ENCODE assay signal across 24 mouse cellular contexts in the genomic region with DNA sequence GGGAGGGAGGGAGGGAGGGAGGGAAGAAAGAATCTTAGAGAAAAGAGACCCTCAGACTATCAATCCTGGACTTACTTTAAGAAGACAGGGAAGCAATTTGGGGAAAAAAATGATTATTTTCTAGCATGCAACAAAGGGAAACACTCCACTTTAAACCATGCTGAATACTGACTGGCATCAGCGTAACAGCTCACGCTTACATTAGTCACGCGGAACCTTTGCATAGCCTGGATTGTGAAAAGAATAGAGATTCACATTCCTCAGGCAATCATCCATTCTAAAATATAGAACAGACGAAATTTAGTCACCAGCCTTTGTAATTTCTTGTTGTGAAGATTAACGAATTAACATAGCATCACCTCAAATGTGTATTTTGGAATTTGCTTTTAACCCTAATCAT. TPM values are rescaled to one million over a fixed set of nuclear protein-coding genes. Genes with fewer than 3 reads are reported as not detected.
DNase-seq lines count a peak whose midpoint lies in the region; ATAC-seq lines count a peak whose summit lies in the region.
"Had no signal": no experiment of that assay in that cellular context is flagged by ENCODE, and none has a peak within 500 bp of the region (broad histone marks: within the 10 kb centered on the region; RNA-seq: fewer than 3 reads in every experiment).

No protein-coding gene starts in this region.

- no peaks in the 10 kb centered on the region for H3K36me3 ChIP-seq in midbrain, embryonic 11.5 days (ENCODE audit: control insufficient read depth, insufficient read depth, low read length)
- H3K36me3 ChIP-seq in midbrain, embryonic 16.5 days (ENCODE audit: control insufficient read depth, insufficient read depth, low read length): no peaks in the 10 kb centered on the region
- no peaks in the 10 kb centered on the region for H3K36me3 ChIP-seq in midbrain, embryonic 14.5 days (ENCODE audit: control insufficient read depth, insufficient read depth, low read length)
- no peaks in the 10 kb centered on the region for H3K36me3 ChIP-seq in midbrain, embryonic 13.5 days
- H3K36me3 ChIP-seq: embryonic facial prominence, embryonic 10.5 days; embryonic facial prominence, embryonic 12.5 days; forebrain, embryonic 15.5 days; G1E had no signal

- no peaks in the 10 kb centered on the region for H3K9me3 ChIP-seq in midbrain, embryonic 11.5 days (ENCODE audit: control insufficient read depth, low read length)
- no peaks in the 10 kb centered on the region for H3K9me3 ChIP-seq in midbrain, embryonic 16.5 days (replicated peaks; ENCODE audit: control insufficient read depth, low read length, poor library complexity, severe bottlenecking)
- H3K9me3 ChIP-seq in midbrain, embryonic 14.5 days (ENCODE audit: control insufficient read depth, low read length): no peaks in the 10 kb centered on the region
- H3K9me3 ChIP-seq in midbrain, embryonic 13.5 days: no peaks in the 10 kb centered on the region
- H3K9me3 ChIP-seq: embryonic facial prominence, embryonic 10.5 days; embryonic facial prominence, embryonic 12.5 days; forebrain, embryonic 13.5 days; forebrain, embryonic 15.5 days; G1E had no signal

- 62% methylated on average over 6 of the region's 6 CpGs for WGBS in midbrain, embryonic 11.5 days
- WGBS in midbrain, embryonic 16.5 days: 41% methylated on average over 6 of the region's 6 CpGs
- WGBS in midbrain, embryonic 14.5 days: 24% methylated on average over 6 of the region's 6 CpGs
- WGBS in midbrain, embryonic 13.5 days: 44% methylated on average over 6 of the region's 6 CpGs

- H3K4me3 ChIP-seq in midbrain, embryonic 11.5 days (ENCODE audit: low read depth, low read length): no peak overlapping the region
- H3K4me3 ChIP-seq in midbrain, embryonic 16.5 days (ENCODE audit: low read depth, low read length): no peak overlapping the region
- H3K4me3 ChIP-seq in midbrain, embryonic 14.5 days (replicated peaks; ENCODE audit: low read depth, low read length): no peak overlapping the region
- H3K4me3 ChIP-seq in midbrain, embryonic 13.5 days (replicated peaks): no peak overlapping the region
- H3K4me3 ChIP-seq: embryonic facial prominence, embryonic 10.5 days; embryonic facial prominence, embryonic 12.5 days; forebrain, embryonic 13.5 days; forebrain, embryonic 15.5 days had no signal

- DNase-seq in midbrain, embryonic 11.5 days (ENCODE audit: low spot score, missing footprints): no peak
- peak; percentile 26 for DNase-seq in midbrain, embryonic 14.5 days
- no peak for DNase-seq in urinary bladder, postnatal 14 days (ENCODE audit: low spot score)
- DNase-seq: adrenal gland, adult 2 months; adrenal gland, postnatal 10 days; adrenal gland, postnatal 25 days; B cell, adult 2 months; cerebellum, adult 11-12 months; cerebellum, adult 2 months; cerebellum, adult 9-10 months; cerebellum, postnatal 10 days; cerebellum, postnatal 25 days; forebrain, postnatal 0 days had no signal

- peak; percentile 70; the same call in 1 of the 2 replicates for ATAC-seq in midbrain, embryonic 11.5 days (ENCODE audit: low FRiP score)
- ATAC-seq in midbrain, embryonic 16.5 days: no peak
- no peak for ATAC-seq in midbrain, embryonic 14.5 days (ENCODE audit: low FRiP score, low TSS enrichment)
- ATAC-seq in midbrain, embryonic 13.5 days: no peak
- ATAC-seq: CD4-positive, CD25-positive, alpha-beta regulatory T cell, adult 4 months; forebrain, embryonic 13.5 days; forebrain, embryonic 15.5 days; forebrain, postnatal 0 days had no signal

- no peak overlapping the region for H3K9ac ChIP-seq in midbrain, embryonic 11.5 days (ENCODE audit: low read length)
- no peak overlapping the region for H3K9ac ChIP-seq in midbrain, embryonic 16.5 days (ENCODE audit: low read depth, low read length)
- H3K9ac ChIP-seq in midbrain, embryonic 14.5 days (replicated peaks; ENCODE audit: low read length): no peak overlapping the region
- H3K9ac ChIP-seq in midbrain, embryonic 13.5 days (replicated peaks): no peak overlapping the region
- H3K9ac ChIP-seq: embryonic facial prominence, embryonic 12.5 days; forebrain, embryonic 13.5 days; forebrain, embryonic 15.5 days; forebrain, postnatal 0 days had no signal

- no peak overlapping the region for H3K27ac ChIP-seq in midbrain, embryonic 11.5 days (ENCODE audit: low read depth, low read length)
- no peak overlapping the region for H3K27ac ChIP-seq in midbrain, embryonic 16.5 days (ENCODE audit: low read length)
- no peak overlapping the region for H3K27ac ChIP-seq in midbrain, embryonic 14.5 days (replicated peaks; ENCODE audit: low read depth, low read length)
- no peak overlapping the region for H3K27ac ChIP-seq in midbrain, embryonic 13.5 days
- H3K27ac ChIP-seq: embryonic facial prominence, embryonic 10.5 days; embryonic facial prominence, embryonic 12.5 days; forebrain, embryonic 13.5 days; forebrain, embryonic 15.5 days had no signal

- no peak overlapping the region for H3K4me2 ChIP-seq in midbrain, embryonic 11.5 days
- no peak overlapping the region for H3K4me2 ChIP-seq in midbrain, embryonic 16.5 days (ENCODE audit: low read length)
- no peak overlapping the region for H3K4me2 ChIP-seq in midbrain, embryonic 14.5 days (ENCODE audit: low read length)
- H3K4me2 ChIP-seq in midbrain, embryonic 13.5 days (replicated peaks): no peak overlapping the region
- H3K4me2 ChIP-seq: embryonic facial prominence, embryonic 12.5 days; forebrain, embryonic 13.5 days; forebrain, embryonic 15.5 days had no signal

- H3K27me3 ChIP-seq in midbrain, embryonic 11.5 days (ENCODE audit: control insufficient read depth, insufficient read depth, low read length): no peaks in the 10 kb centered on the region
- no peaks in the 10 kb centered on the region for H3K27me3 ChIP-seq in midbrain, embryonic 16.5 days (ENCODE audit: control insufficient read depth, insufficient read depth, low read depth, low read length)
- no peaks in the 10 kb centered on the region for H3K27me3 ChIP-seq in midbrain, embryonic 14.5 days (ENCODE audit: control insufficient read depth, insufficient read depth, low read length)
- no peaks in the 10 kb centered on the region for H3K27me3 ChIP-seq in midbrain, embryonic 13.5 days
- H3K27me3 ChIP-seq: CH12.LX; embryonic facial prominence, embryonic 12.5 days; forebrain, embryonic 13.5 days; forebrain, embryonic 15.5 days had no signal

- no peaks in the 10 kb centered on the region for H3K4me1 ChIP-seq in midbrain, embryonic 11.5 days (ENCODE audit: control insufficient read depth, insufficient read depth, low read length)
- H3K4me1 ChIP-seq in midbrain, embryonic 16.5 days (ENCODE audit: control insufficient read depth, insufficient read depth, low read length): no peaks in the 10 kb centered on the region
- H3K4me1 ChIP-seq in midbrain, embryonic 14.5 days (ENCODE audit: control insufficient read depth, insufficient read depth, low read length): no peaks in the 10 kb centered on the region
- no peaks in the 10 kb centered on the region for H3K4me1 ChIP-seq in midbrain, embryonic 13.5 days (replicated peaks)
- H3K4me1 ChIP-seq: embryonic facial prominence, embryonic 10.5 days; embryonic facial prominence, embryonic 12.5 days; forebrain, embryonic 13.5 days; forebrain, embryonic 15.5 days had no signal

RNA-seq across cellular contexts. Expression of a gene that starts 18.6 kb away (rescaled TPM):
- polyA plus RNA-seq in midbrain, embryonic 11.5 days (2014; fragmentation: Nextera tagmentation; extraction: Ambion mirVana): 0.10 and 0.19 TPM in 2 replicates
- polyA plus RNA-seq in midbrain, embryonic 16.5 days (2015; fragmentation: Nextera tagmentation; extraction: Ambion mirVana): 0.09 TPM in 1 of 2 replicates, not detected in the other
- 0.25 TPM in 1 of 2 replicates, not detected in the other for polyA plus RNA-seq in midbrain, embryonic 14.5 days (2014; fragmentation: Nextera tagmentation; extraction: Ambion mirVana)
- polyA plus RNA-seq in midbrain, embryonic 13.5 days (2015; fragmentation: Nextera tagmentation; extraction: Ambion mirVana): 0.10 TPM in 1 of 2 replicates, not detected in the other
- polyA plus RNA-seq: adrenal gland, adult 2 months; cortical plate, adult 2 months; forebrain, embryonic 11.5 days; forebrain, embryonic 13.5 days; G1E had no signal
